Mouse (Mus musculus) CD4-positive, CD25-positive, alpha-beta regulatory T cell, adult 2 months (primary cell): Measurements from ENCODE around the gene Isyna1.

ENCODE experiments used
- DNase-seq: peaks from one replicate; pipeline ENCODE4 v3.0.0-alpha.2; 2012; ENCODE audit warnings: low read depth, low spot score

Isyna1 gene

GRCm38 (mm10) chr8:70622220-70622619 is 28.0 kb downstream of the Isyna1 start:
- no peak for DNase-seq

GRCm38 (mm10) chr8:70625104-70625503 is 30.9 kb downstream of the Isyna1 start:
- DNase-seq, result peak; percentile 78

GRCm38 (mm10) chr8:70627041-70627440 is 32.9 kb downstream of the Isyna1 start:
- DNase-seq, result no peak

- no peak for DNase-seq
Measured at GRCm38 (mm10) chr8:70628986-70629490, 34.9 kb downstream of the Isyna1 start.

- DNase-seq, result peak; percentile 96
Measured at GRCm38 (mm10) chr8:70629574-70630531, 35.7 kb downstream of the Isyna1 start.

GRCm38 (mm10) chr8:70630532-70631381 is 36.6 kb downstream of the Isyna1 start:
- DNase-seq, result peak; percentile 37

- DNase-seq, result no peak
Measured at GRCm38 (mm10) chr8:70631436-70631835, 37.3 kb downstream of the Isyna1 start.

- DNase-seq, result no peak
Measured at GRCm38 (mm10) chr8:70632346-70632892, 38.2 kb downstream of the Isyna1 start, which contains the start of gene Gdf15. Gene Gdf15, minus strand, starts transcription at chr8:70632456.

- no peak for DNase-seq
Measured at GRCm38 (mm10) chr8:70634066-70634465, 39.9 kb downstream of the Isyna1 start.

- no peak for DNase-seq
Measured at GRCm38 (mm10) chr8:70635527-70635926, 41.4 kb downstream of the Isyna1 start.

- no peak for DNase-seq
Measured at GRCm38 (mm10) chr8:70636838-70637237, 42.7 kb downstream of the Isyna1 start.

GRCm38 (mm10) chr8:70638752-70639151 is 44.6 kb downstream of the Isyna1 start:
- no peak for DNase-seq

- no peak for DNase-seq
Measured at GRCm38 (mm10) chr8:70643019-70643418, 48.8 kb downstream of the Isyna1 start.

GRCm38 (mm10) chr8:70644065-70644464 is 49.9 kb downstream of the Isyna1 start:
- peak; percentile 63 for DNase-seq

GRCm38 (mm10) chr8:70645501-70646224 is 51.5 kb downstream of the Isyna1 start:
- DNase-seq, result no peak

GRCm38 (mm10) chr8:70646369-70646768 is 52.2 kb downstream of the Isyna1 start:
- DNase-seq, result no peak

GRCm38 (mm10) chr8:70646775-70647174 is 52.6 kb downstream of the Isyna1 start:
- no peak for DNase-seq
